Mouse (Mus musculus): ENCODE measurements around the gene Pik3r3.

- TF ChIP-seq POLR2A (IDR thresholded peaks at IDR 0.05; ENCODE audit: extremely low read depth, insufficient read depth, low read length): no peak
- no peak for TF ChIP-seq CTCF (IDR thresholded peaks at IDR 0.05; ENCODE audit: extremely low read depth, insufficient read depth, low read length)
These were observed 107.8 kb downstream of the Pik3r3 start for GRCm38 (mm10) chr4:116329256-116329655.

All from cortical plate, adult 2 months (tissue).